Mouse (Mus musculus): Measurements from ENCODE around the gene Ptprd.

GRCm38 (mm10) chr4:77157601-77158000 lies 1054.2 kb downstream of the Ptprd start:
- TF ChIP-seq CTCF (IDR thresholded peaks at IDR 0.05), result no peak
- TF ChIP-seq EP300 (IDR thresholded peaks at IDR 0.05), result no peak

All from lung, postnatal 0 days (tissue).